Mouse (Mus musculus) ovary, adult 2 months (tissue): ENCODE data around the gene Gm1604a. TPM values are rescaled to one million over a fixed set of nuclear protein-coding genes. Genes with fewer than 3 reads are reported as not detected.

Experiments
- polyA plus RNA-seq: library from polyadenylated mRNA; depleted of rRNA; stranded (reverse); fragments of >200 nt; gene quantifications from 2 replicates; pipeline ENCODE4 v1.2.3, GENCODE M21; 2012; rRNA removed

Gm1604a gene
- not detected in 2 replicates for polyA plus RNA-seq

GRCm38 (mm10) chr17:7025257-7025656, at the start of gene Gm1604a:
TSS of gene Gm1604a (plus strand) at chr17:7025568.

GRCm38 (mm10) chr17:6978287-6979248, 46.8 kb upstream of the Gm1604a start, which contains the start of gene Gm49721:
TSS of gene Gm49721 (plus strand) at chr17:6978904.

Other genes starting within 250 kb of the Gm1604a start
- 57.5 and 73.1 TPM in 2 replicates for gene Ezr, start 242.8 kb upstream of the Gm1604a start, polyA plus RNA-seq
- 51.5 and 53.8 TPM in 2 replicates for gene Rsph3b, start 76.9 kb upstream of the Gm1604a start, polyA plus RNA-seq
- 19.3 and 22.8 TPM in 2 replicates for gene Tagap1, start 64.4 kb upstream of the Gm1604a start, polyA plus RNA-seq
- gene Rnaset2b, start 54.9 kb upstream of the Gm1604a start, polyA plus RNA-seq, result 79.7 and 96.2 TPM in 2 replicates
- gene Gm49721, start 46.7 kb upstream of the Gm1604a start, polyA plus RNA-seq, result 1.7 and 2.8 TPM in 2 replicates
- 37.6 and 53.2 TPM in 2 replicates for gene Rps6ka2, start 144.5 kb downstream of the Gm1604a start, polyA plus RNA-seq